Mouse (Mus musculus) urinary bladder, postnatal 0 days (tissue): ENCODE measurements around the gene Fam71e1. TPM values are rescaled to one million over a fixed set of nuclear protein-coding genes. Genes with fewer than 3 reads are reported as not detected.

Experiments
- microRNA-seq: library from miRNA; unstranded; fragments of <30 nt; microRNA quantifications from one replicate; pipeline ENCODE4, GENCODE M21; 2016
- polyA plus RNA-seq: library from polyadenylated mRNA; unstranded; fragments of >200 nt; fragmentation: Nextera tagmentation; extraction: Ambion mirVana; gene quantifications from 2 replicates; pipeline ENCODE4 v1.2.1, GENCODE M21; 2015

Gene Fam71e1
- polyA plus RNA-seq, result 8.0 and 10.1 TPM in 2 replicates

GRCm38 (mm10) chr7:44495992-44496770 lies at the start of gene Fam71e1, which contains the start of gene Emc10:
Gene Fam71e1 (plus strand): TSS chr7:44496581.
Gene Emc10 (minus strand): TSS chr7:44496529.

GRCm38 (mm10) chr7:44465111-44465510 lies 31.3 kb upstream of the Fam71e1 start, which contains the start of gene Aspdh:
Gene Aspdh (plus strand): TSS chr7:44465391.

GRCm38 (mm10) chr7:44467811-44468411 lies 28.5 kb upstream of the Fam71e1 start, which contains the start of gene Josd2:
Gene Josd2 (plus strand): TSS chr7:44467980.

DNA sequence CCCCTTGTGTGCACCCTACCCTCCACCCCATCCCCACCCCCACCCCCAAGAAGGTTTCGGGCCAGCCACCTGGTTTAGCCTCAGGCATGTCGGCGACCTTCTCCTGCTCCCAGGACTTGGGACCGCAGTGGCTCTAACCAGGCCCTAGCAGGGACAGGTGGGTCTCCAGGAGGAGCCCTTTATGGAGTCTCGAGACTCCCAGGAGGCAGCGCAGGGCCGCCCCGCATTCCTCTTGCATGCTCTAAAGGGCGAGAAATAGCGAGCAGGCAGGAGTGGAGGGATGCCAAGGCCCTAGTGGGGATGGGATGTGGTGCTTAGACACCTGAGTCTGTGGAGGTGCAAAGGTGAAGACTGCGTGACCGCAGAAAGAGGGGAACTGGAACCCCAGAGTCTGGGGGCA lies 28.1 kb downstream of the Fam71e1 start, which contains the start of gene Mybpc2:
Mybpc2 (minus strand) TSS at position 155 of the 400 bp plus-strand sequence.

DNA sequence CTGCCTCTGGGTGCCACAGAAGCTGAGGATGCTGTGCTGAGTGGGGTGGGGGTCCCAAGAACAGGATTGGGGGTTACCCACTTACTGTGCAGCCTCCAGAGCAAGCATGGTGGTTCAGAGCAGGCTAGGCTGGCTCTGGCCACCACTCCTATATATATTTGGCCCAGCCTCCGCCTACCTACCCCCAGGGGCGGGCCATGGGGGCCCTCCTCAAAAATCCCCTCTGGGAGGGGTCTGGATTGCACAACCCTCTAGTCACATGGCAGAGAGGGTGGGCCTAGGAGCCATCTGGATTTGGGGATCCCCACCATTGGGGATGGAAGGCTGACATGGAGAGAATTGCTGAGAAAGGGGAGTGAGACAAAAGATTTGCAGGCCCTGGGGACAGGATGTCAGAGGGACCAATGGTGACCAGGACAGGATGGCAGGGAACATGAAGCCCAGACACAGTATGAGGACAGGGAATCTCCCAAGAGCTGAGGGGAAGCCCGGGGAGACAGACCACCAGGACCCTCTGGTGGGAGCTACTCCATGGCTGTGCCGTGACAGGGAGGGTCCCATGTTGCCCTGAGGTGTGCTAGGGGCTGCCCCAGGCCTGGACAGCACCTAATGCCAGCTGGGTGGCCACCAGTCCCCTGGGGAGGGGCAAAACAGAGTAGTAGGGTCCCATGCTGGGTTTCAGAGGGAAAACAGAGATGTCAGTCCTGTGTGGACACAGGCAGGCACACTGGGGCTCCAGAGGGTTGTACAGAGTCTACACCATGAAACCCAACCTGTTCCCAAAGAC lies 35.8 kb downstream of the Fam71e1 start, which contains the start of gene Spib:
Spib (minus strand) TSS at position 126 of the 787 bp plus-strand sequence.

GRCm38 (mm10) chr7:44548497-44549087 lies 52.2 kb downstream of the Fam71e1 start, which contains the start of gene Pold1:
Gene Pold1 (minus strand): TSS chr7:44548849.

Small RNAs within 50 kb of the gene (microRNA-seq; reads per million reads assigned to microRNA genes)
- gene Mir7052, result 1.5 reads per million
- not detected for gene Mir7053

Other genes starting within 250 kb of the Fam71e1 start
- gene 1700028J19Rik, start 249.9 kb upstream of the Fam71e1 start, polyA plus RNA-seq, result 0.71 and 1.4 TPM in 2 replicates
- gene 2410002F23Rik, start 249.9 kb upstream of the Fam71e1 start, polyA plus RNA-seq, result 55.7 and 58.6 TPM in 2 replicates
- not detected in 2 replicates for gene Acp4, start 239.2 kb upstream of the Fam71e1 start, polyA plus RNA-seq
- gene Gm15517, start 235.1 kb upstream of the Fam71e1 start, polyA plus RNA-seq, result not detected in 2 replicates
- 13.6 and 16.2 TPM in 2 replicates for gene Clec11a, start 189.7 kb upstream of the Fam71e1 start, polyA plus RNA-seq
- 1.1 and 1.2 TPM in 2 replicates for gene Shank1, start 186.3 kb upstream of the Fam71e1 start, polyA plus RNA-seq
- gene Syt3, start 112.5 kb upstream of the Fam71e1 start, polyA plus RNA-seq, result 0.48 and 0.58 TPM in 2 replicates
- 0.60 and 0.81 TPM in 2 replicates for gene 1700008O03Rik, start 110.8 kb upstream of the Fam71e1 start, polyA plus RNA-seq
- gene Lrrc4b, start 67.6 kb upstream of the Fam71e1 start, polyA plus RNA-seq, result 0.13 and 0.26 TPM in 2 replicates
- 0.27 TPM in 1 of 2 replicates, not detected in the other for gene Aspdh, start 31.2 kb upstream of the Fam71e1 start, polyA plus RNA-seq
- gene Josd2, start 28.6 kb upstream of the Fam71e1 start, polyA plus RNA-seq, result 51.6 and 59.9 TPM in 2 replicates
- gene Emc10, start 52 bp upstream of the Fam71e1 start, polyA plus RNA-seq, result 73.9 and 76.8 TPM in 2 replicates
- 0.30 and 0.82 TPM in 2 replicates for gene Mybpc2, start 28.1 kb downstream of the Fam71e1 start, polyA plus RNA-seq
- gene Spib, start 35.5 kb downstream of the Fam71e1 start, polyA plus RNA-seq, result 0.05 TPM in 1 of 2 replicates, not detected in the other
- 20.1 and 23.8 TPM in 2 replicates for gene Pold1, start 52.3 kb downstream of the Fam71e1 start, polyA plus RNA-seq
- 65.2 and 69.4 TPM in 2 replicates for gene Nr1h2, start 57.4 kb downstream of the Fam71e1 start, polyA plus RNA-seq
- 0.46 and 0.57 TPM in 2 replicates for gene Napsa, start 75.8 kb downstream of the Fam71e1 start, polyA plus RNA-seq
- 0.05 and 0.08 TPM in 2 replicates for gene Kcnc3, start 94.1 kb downstream of the Fam71e1 start, polyA plus RNA-seq
- gene Myh14, start 174.3 kb downstream of the Fam71e1 start, polyA plus RNA-seq, result 11.2 and 12.2 TPM in 2 replicates
- gene Izumo2, start 212.2 kb downstream of the Fam71e1 start, polyA plus RNA-seq, result not detected in 2 replicates